ENCODE assay signal across 8 mouse cellular contexts in the genomic region with DNA sequence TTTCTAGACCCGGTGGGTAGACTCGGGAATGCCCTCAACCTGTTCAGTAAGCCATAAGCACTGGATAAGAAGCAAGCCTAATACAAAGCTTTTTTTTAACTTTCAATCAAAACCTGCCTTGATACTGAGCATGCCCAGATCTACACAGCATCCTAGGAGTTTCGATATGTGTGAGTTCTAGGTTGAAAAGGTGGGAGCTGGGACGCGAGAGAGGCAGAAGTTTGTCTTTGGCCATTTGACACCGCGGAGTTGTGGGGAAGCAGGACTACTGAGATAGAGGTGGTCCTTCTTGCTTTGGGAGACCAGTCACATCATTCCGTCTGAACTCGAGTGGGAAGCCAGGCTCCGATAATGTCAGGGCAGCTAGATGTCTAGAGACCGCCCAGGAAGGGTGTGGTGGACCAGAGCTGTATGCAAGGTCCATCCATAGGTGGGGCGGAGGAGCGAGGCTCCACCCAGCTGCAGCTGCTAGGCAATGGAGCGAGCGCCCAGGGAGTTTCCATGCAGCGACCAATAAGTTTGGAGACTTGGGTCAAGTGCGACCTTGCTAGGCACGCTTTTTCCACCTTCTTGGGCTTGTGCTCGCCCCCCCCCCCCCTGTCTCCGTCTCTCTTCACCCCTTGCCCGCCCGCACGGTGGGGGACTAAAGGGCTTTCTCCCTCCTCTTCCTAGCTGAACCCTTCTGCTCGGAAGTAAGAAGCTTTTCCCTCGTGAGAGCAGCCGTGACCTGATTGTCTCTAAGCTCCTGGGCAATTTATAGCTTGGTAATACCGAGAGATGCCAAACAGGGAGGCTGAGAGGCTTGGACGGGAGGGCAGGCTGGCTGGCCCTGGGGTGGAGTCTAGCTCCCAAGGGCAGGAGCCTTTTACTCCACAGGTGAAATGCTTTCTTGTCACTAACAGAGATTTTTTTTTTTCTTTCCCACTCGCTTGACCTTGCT. TPM values are rescaled to one million over a fixed set of nuclear protein-coding genes. Genes with fewer than 3 reads are reported as not detected.
DNase-seq lines count a peak whose midpoint lies in the region; ATAC-seq and TF ChIP-seq lines count a peak whose summit lies in the region.

No protein-coding gene starts in this region.

- TF ChIP-seq POLR2A in cortical plate, adult 2 months (IDR thresholded peaks at IDR 0.05; ENCODE audit: extremely low read depth, insufficient read depth, low read length), result peak; percentile 64; the same call in 1 of the 2 replicates

- no peak for ATAC-seq in megakaryocyte, adult 5-6 weeks (ENCODE audit: poor library complexity, severe bottlenecking)
- no peak for ATAC-seq in liver, embryonic 15.5 days (ENCODE audit: insufficient read depth)

- H3K36me3 ChIP-seq in megakaryocyte, embryonic 14.5 days (replicated peaks; ENCODE audit: low read length), result no peaks in the 10 kb centered on the region
- no peaks in the 10 kb centered on the region for H3K36me3 ChIP-seq in heart, embryonic 10.5 days
- H3K36me3 ChIP-seq in liver, embryonic 15.5 days (replicated peaks), result no peaks in the 10 kb centered on the region

- peaks cover 19% of the 10 kb centered on the region for H3K27me3 ChIP-seq in megakaryocyte, embryonic 14.5 days (replicated peaks)
- peaks cover 27% of the 10 kb centered on the region for H3K27me3 ChIP-seq in heart, embryonic 10.5 days (ENCODE audit: insufficient read depth, poor library complexity, severe bottlenecking)
- peaks cover 21% of the 10 kb centered on the region for H3K27me3 ChIP-seq in liver, embryonic 15.5 days

- H3K4me2 ChIP-seq in liver, embryonic 15.5 days, result peak overlapping the region; percentile 30; the same call in 1 of the 2 replicates

- peak overlapping the region; percentile 69; the same call in 1 of the 2 replicates for H3K27ac ChIP-seq in cortical plate, adult 2 months (ENCODE audit: insufficient read depth, low read length)
- H3K27ac ChIP-seq in heart, embryonic 10.5 days, result peak overlapping the region; percentile 52; the same call in 1 of the 2 replicates
- H3K27ac ChIP-seq in liver, embryonic 15.5 days (replicated peaks), result no peak overlapping the region

- TF ChIP-seq CTCF in cortical plate, adult 2 months (IDR thresholded peaks at IDR 0.05; ENCODE audit: extremely low read depth, insufficient read depth, low read length), result no peak

- DNase-seq in heart, embryonic 10.5 days (ENCODE audit: low spot score), result peak; percentile 75
- peak; percentile 3 to 13 for DNase-seq in kidney, postnatal 36 days
- peak; percentile 60 for DNase-seq in right cerebral cortex, postnatal 14 days
- no peak for DNase-seq in c-Kit-positive CD71-positive TER-119-positive erythroid progenitor cells, embryonic 14.5 days (ENCODE audit: low spot score)

- WGBS in heart, embryonic 10.5 days, result 2% methylated on average over 28 of the region's 29 CpGs
- WGBS in liver, embryonic 15.5 days (ENCODE audit: insufficient replicate concordance), result under 1% methylated on average over 28 of the region's 29 CpGs

- H3K4me1 ChIP-seq in megakaryocyte, embryonic 14.5 days, result peaks cover 16% of the 10 kb centered on the region
- no peaks in the 10 kb centered on the region for H3K4me1 ChIP-seq in cortical plate, adult 2 months (ENCODE audit: control insufficient read depth, insufficient read depth, low read length)
- H3K4me1 ChIP-seq in heart, embryonic 10.5 days, result peaks cover 18% of the 10 kb centered on the region
- H3K4me1 ChIP-seq in liver, embryonic 15.5 days (replicated peaks), result no peaks in the 10 kb centered on the region

- peaks cover 13% of the 10 kb centered on the region for H3K9me3 ChIP-seq in megakaryocyte, embryonic 14.5 days
- no peaks in the 10 kb centered on the region for H3K9me3 ChIP-seq in heart, embryonic 10.5 days
- H3K9me3 ChIP-seq in liver, embryonic 15.5 days (replicated peaks), result no peaks in the 10 kb centered on the region

- no peak overlapping the region for H3K9ac ChIP-seq in liver, embryonic 15.5 days

- peak overlapping the region; percentile 86 for H3K4me3 ChIP-seq in megakaryocyte, embryonic 14.5 days (replicated peaks)
- peak overlapping the region; percentile 97 for H3K4me3 ChIP-seq in cortical plate, adult 2 months (ENCODE audit: insufficient read depth, low read length)
- H3K4me3 ChIP-seq in heart, embryonic 10.5 days, result peak overlapping the region; percentile 64
- no peak overlapping the region for H3K4me3 ChIP-seq in liver, embryonic 15.5 days (replicated peaks)

RNA-seq across cellular contexts. Expression of a gene that starts 0.7 kb away (rescaled TPM):
- not detected in 2 replicates for polyA plus RNA-seq in megakaryocyte, embryonic 14.5 days (2012; ENCODE audit: insufficient read depth, low replicate concordance)
- not detected in 2 replicates for total RNA-seq in megakaryocyte, adult 5-6 weeks (2015)
- total RNA-seq in megakaryocyte, adult 5-6 weeks (2017), result not detected in 2 replicates
- polyA plus RNA-seq in cortical plate, adult 2 months (2012; rRNA removed), result 748 and 792 TPM in 2 replicates
- 0.70 and 0.75 TPM in 2 replicates for polyA plus RNA-seq in heart, embryonic 10.5 days (2016; fragmentation: Nextera tagmentation; extraction: Ambion mirVana)
- polyA plus RNA-seq in liver, embryonic 15.5 days (2015; fragmentation: Nextera tagmentation; extraction: Ambion mirVana), result 0.07 and 0.18 TPM in 2 replicates

Comparison
In these comparisons a context has a peak if more than half of its experiments do, and no peak if none do; other contexts are left out.
1. RNA of a gene that starts 0.7 kb away (polyA plus RNA-seq): 748 to 792 TPM in cortical plate, adult 2 months; 0.70 to 0.75 TPM in heart, embryonic 10.5 days, 0.07 to 0.18 TPM in liver, embryonic 15.5 days and not detected in megakaryocyte, embryonic 14.5 days; every median in the first group is over 100 times any median in the second.